Mouse (Mus musculus) stomach, embryonic 16.5 days (tissue): Measurements from ENCODE around the gene Hnrnph1. TPM values are rescaled to one million over a fixed set of nuclear protein-coding genes. Genes with fewer than 3 reads are reported as not detected.
"Not testable (repeated sequence)": the region's sequence is repeated elsewhere in the genome, so short reads cannot be mapped to it uniquely, and the experiment has no call there.

Source experiments
- ATAC-seq: fragments of 200-750 bp; cut with Nextera tagmentation; 2 replicates; pipeline ENCODE4 v1.8.0; 2017; ENCODE audit warnings: moderate number of reproducible peaks, moderate TSS enrichment; ENCODE audit not compliant: insufficient read depth, low FRiP score
- H3K27ac ChIP-seq: fragments of 300-500 bp; sonication (generic); 2 replicates; pipeline ENCODE4 v1.5.1; 2014; ENCODE audit warnings: low read length
- H3K27me3 ChIP-seq: fragments of 300-500 bp; sonication (generic); 2 replicates; pipeline ENCODE4 v1.6.1; 2014; ENCODE audit warnings: low read length, control low read depth, mixed read lengths; ENCODE audit not compliant: control insufficient read depth, insufficient read depth
- H3K36me3 ChIP-seq: fragments of 300-500 bp; sonication (generic); 2 replicates; pipeline ENCODE4 v1.6.1; 2014; ENCODE audit warnings: low read length; ENCODE audit not compliant: control insufficient read depth, insufficient read depth
- H3K4me1 ChIP-seq: fragments of 300-500 bp; sonication (generic); 2 replicates; pipeline ENCODE4 v1.6.1; 2014; ENCODE audit warnings: low read length, control low read depth, mixed read lengths; ENCODE audit not compliant: control insufficient read depth, insufficient read depth
- H3K4me2 ChIP-seq: fragments of 300-500 bp; sonication (generic); 2 replicates; pipeline ENCODE4 v1.6.1; 2014; ENCODE audit warnings: low read depth, low read length, mixed read lengths
- H3K4me3 ChIP-seq: fragments of 300-500 bp; sonication (generic); replicated peaks from 2 replicates; pipeline ENCODE4 v1.5.1; 2014; ENCODE audit warnings: mild to moderate bottlenecking, low read length
- H3K9ac ChIP-seq: fragments of 300-500 bp; sonication (generic); 2 replicates; pipeline ENCODE4 v1.6.1; 2014; ENCODE audit warnings: low read length
- H3K9me3 ChIP-seq: fragments of 300-500 bp; sonication (generic); replicated peaks from 2 replicates; pipeline ENCODE4 v1.6.1; 2016; ENCODE audit warnings: low read length, control low read depth; ENCODE audit not compliant: control insufficient read depth
- WGBS: fragments of 180-500 bp; shearing (Covaris S2); extraction: QIAGEN DNeasy Blood & Tissue Kit; methylation state at CpG from one replicate; pipeline ENCODE4 v1.1.7; 2014; 5-methylcytosine and 5-hydroxymethylcytosine counted together
- polyA plus RNA-seq: library from polyadenylated mRNA; unstranded; fragments of >200 nt; fragmentation: Nextera tagmentation; extraction: Ambion mirVana; gene quantifications from 2 replicates; pipeline ENCODE4 v1.2.1, GENCODE M21; 2015

Hnrnph1 gene
- polyA plus RNA-seq, 1 experiment from 2014 or later: 346 TPM

DNA sequence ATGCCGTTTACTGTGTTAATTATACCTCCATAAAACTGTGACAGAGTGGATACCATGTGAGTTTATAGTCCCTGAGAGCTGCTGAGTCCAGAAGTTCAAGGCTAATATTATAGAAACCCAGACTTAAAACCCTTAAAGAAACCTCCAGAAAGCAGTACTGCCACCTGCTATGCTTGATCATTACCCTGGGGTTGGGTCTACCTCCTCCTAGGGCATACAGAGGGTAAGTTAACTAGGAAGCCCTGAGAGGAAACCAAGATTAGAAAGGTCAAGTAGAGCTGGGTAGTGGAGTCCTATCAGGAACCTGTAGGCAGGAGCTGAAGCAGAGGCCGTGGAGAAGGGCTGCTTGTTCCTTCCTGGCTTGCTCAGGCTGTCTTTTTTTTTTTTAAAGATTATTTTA, 24.6 kb upstream of the Hnrnph1 start:
- no peak overlapping the region for H3K27ac ChIP-seq

GRCm38 (mm10) chr11:50354162-50354561, 22.6 kb upstream of the Hnrnph1 start, which contains the start of gene Cby3:
Gene Cby3 (plus strand): TSS chr11:50354462.
- Histone ChIP-seq H3K4me3 (no peak within 1 kb of the TSS), H3K9me3 (no peaks in the 10 kb centered on the region), H3K36me3 (no peaks in the 10 kb centered on the region), H3K4me2 (no peak within 1 kb of the TSS), H3K27ac (no peak within 1 kb of the TSS), H3K27me3 (no peaks in the 10 kb centered on the region; the same call in 1 of the 2 replicates), H3K4me1 (no peaks in the 10 kb centered on the region), H3K9ac (no peak within 1 kb of the TSS)
- no peak for ATAC-seq

More for the DNA sequence above, 24.6 kb upstream of the Hnrnph1 start:
- no peak overlapping the region for H3K9ac ChIP-seq
- H3K4me3 ChIP-seq: no peak overlapping the region
- H3K27me3 ChIP-seq: no peaks in the 10 kb centered on the region
- 76% methylated on average over 2 of the region's 2 CpGs for WGBS
- H3K4me2 ChIP-seq: no peak overlapping the region
- H3K36me3 ChIP-seq: no peaks in the 10 kb centered on the region
- H3K4me1 ChIP-seq: no peaks in the 10 kb centered on the region
- no peaks in the 10 kb centered on the region for H3K9me3 ChIP-seq
- ATAC-seq: no peak

DNA sequence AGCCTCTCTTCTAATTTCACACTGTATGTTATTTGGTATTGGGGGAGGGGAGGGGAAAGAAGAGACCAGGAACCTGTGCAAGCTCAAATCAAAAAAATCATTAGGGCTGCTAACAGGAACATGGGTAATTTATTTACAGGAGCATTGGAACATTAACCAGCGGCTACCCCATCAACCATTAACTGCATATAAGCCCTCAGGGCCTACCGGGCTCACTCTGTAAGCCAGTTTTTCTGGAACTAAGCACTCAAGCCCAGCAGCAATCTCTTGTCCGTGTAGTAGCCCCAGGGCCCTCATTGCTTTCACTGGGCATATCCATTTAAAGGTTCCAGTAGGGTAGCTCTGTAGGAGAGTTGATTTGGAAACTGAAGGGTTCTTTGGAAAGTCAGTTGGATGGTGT, 21.9 kb upstream of the Hnrnph1 start:
- H3K9ac ChIP-seq: no peak overlapping the region
- no peak for ATAC-seq
- H3K9me3 ChIP-seq: no peaks in the 10 kb centered on the region
- H3K4me3 ChIP-seq: no peak overlapping the region
- H3K27me3 ChIP-seq: no peaks in the 10 kb centered on the region; the same call in 1 of the 2 replicates
- WGBS: 59% methylated on average over 3 of the region's 3 CpGs
- H3K4me2 ChIP-seq: no peak overlapping the region
- no peaks in the 10 kb centered on the region for H3K36me3 ChIP-seq
- no peak overlapping the region for H3K27ac ChIP-seq
- no peaks in the 10 kb centered on the region for H3K4me1 ChIP-seq

DNA sequence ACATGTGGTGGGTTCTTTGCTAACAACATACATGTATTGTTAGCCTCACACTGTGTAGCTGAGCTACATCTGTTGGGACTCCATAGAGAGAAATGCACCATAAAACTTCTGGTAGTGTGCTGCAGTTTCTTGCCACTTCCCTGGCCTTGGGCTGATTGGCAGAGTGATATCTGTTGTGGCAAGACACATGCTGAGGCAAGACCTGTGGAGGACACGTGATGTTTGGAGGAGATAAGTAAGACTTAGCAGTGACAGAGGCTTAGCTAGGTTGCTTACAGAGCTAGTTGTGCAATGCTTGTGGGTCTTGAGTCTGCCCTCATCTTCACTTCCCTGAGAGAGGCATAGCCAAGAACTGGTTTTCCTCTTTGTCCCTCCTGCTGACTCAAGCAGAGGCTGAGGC, 21.4 kb upstream of the Hnrnph1 start:
- WGBS: 48% methylated on average over 1 of the region's 1 CpGs

GRCm38 (mm10) chr11:50358950-50359861, 17.6 kb upstream of the Hnrnph1 start:
- Histone ChIP-seq H3K9me3 (no peaks in the 10 kb centered on the region), H3K27me3 (no peaks in the 10 kb centered on the region; the same call in 1 of the 2 replicates), H3K4me2 (peak overlapping the region; percentile 96), H3K9ac (peak overlapping the region; percentile 76), H3K27ac (no peak overlapping the region), H3K4me1 (no peaks in the 10 kb centered on the region), H3K4me3 (peak overlapping the region; percentile 64), H3K36me3 (no peaks in the 10 kb centered on the region)
- WGBS: 2% methylated on average over 74 of the region's 74 CpGs
- peak; percentile 58; the same call in 1 of the 2 replicates for ATAC-seq

More for the DNA sequence above, 21.4 kb upstream of the Hnrnph1 start:
- no peaks in the 10 kb centered on the region for H3K36me3 ChIP-seq
- H3K27ac ChIP-seq: no peak overlapping the region
- no peak overlapping the region for H3K9ac ChIP-seq
- no peak overlapping the region for H3K4me2 ChIP-seq
- no peak overlapping the region for H3K4me3 ChIP-seq
- H3K9me3 ChIP-seq: no peaks in the 10 kb centered on the region
- ATAC-seq: no peak
- H3K27me3 ChIP-seq: no peaks in the 10 kb centered on the region; the same call in 1 of the 2 replicates
- no peaks in the 10 kb centered on the region for H3K4me1 ChIP-seq

- not testable (repeated sequence) for H3K27me3 ChIP-seq, ATAC-seq, H3K9me3 ChIP-seq, H3K27ac ChIP-seq, H3K9ac ChIP-seq, H3K36me3 ChIP-seq, H3K4me1 ChIP-seq, H3K4me3 ChIP-seq, H3K4me2 ChIP-seq
- WGBS: 69% methylated on average over 1 of the region's 1 CpGs
These were observed 15.5 kb upstream of the Hnrnph1 start for GRCm38 (mm10) chr11:50361282-50361681.

GRCm38 (mm10) chr11:50364548-50364947, 12.2 kb upstream of the Hnrnph1 start:
- Histone ChIP-seq H3K27ac (no peak overlapping the region), H3K4me2 (no peak overlapping the region), H3K4me1 (no peaks in the 10 kb centered on the region), H3K9ac (no peak overlapping the region), H3K36me3 (no peaks in the 10 kb centered on the region), H3K4me3 (no peak overlapping the region), H3K27me3 (no peaks in the 10 kb centered on the region), H3K9me3 (no peaks in the 10 kb centered on the region)
- WGBS: 6% methylated on average over 4 of the region's 4 CpGs
- ATAC-seq: peak; percentile 64; the same call in 1 of the 2 replicates

GRCm38 (mm10) chr11:50365322-50365721, 11.5 kb upstream of the Hnrnph1 start:
- Histone ChIP-seq H3K9me3 (no peaks in the 10 kb centered on the region), H3K4me1 (no peaks in the 10 kb centered on the region), H3K27me3 (no peaks in the 10 kb centered on the region), H3K4me3 (no peak overlapping the region), H3K9ac (no peak overlapping the region), H3K27ac (no peak overlapping the region), H3K4me2 (no peak overlapping the region), H3K36me3 (no peaks in the 10 kb centered on the region)
- no peak for ATAC-seq

DNA sequence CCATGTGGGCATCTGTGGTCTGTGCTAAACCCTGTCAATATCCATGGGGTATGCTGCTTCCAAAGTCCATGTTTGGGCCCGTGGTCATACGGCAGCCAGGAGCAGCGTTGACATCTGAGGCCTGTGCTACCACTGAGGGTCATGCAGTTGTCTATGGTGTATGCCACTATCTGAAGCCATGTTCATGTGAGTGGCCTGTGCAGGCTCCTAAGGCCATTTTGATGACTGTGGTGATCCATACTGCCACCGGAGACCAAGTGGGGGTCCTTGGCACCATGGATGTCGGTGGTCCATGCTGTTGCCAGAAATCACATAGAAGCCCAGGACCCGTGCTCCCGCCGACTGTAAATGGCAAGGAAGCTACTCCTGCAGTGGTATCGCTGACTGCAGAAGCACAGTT, 9.3 kb upstream of the Hnrnph1 start:
- 92% methylated on average over 9 of the region's 9 CpGs for WGBS
- no peaks in the 10 kb centered on the region for H3K4me1 ChIP-seq
- H3K27ac ChIP-seq: no peak overlapping the region
- ATAC-seq: no peak
- no peaks in the 10 kb centered on the region for H3K27me3 ChIP-seq
- H3K4me3 ChIP-seq: no peak overlapping the region
- H3K36me3 ChIP-seq: no peaks in the 10 kb centered on the region
- H3K9ac ChIP-seq: no peak overlapping the region
- H3K9me3 ChIP-seq: no peaks in the 10 kb centered on the region
- no peak overlapping the region for H3K4me2 ChIP-seq
